Mouse (Mus musculus): ENCODE results near the gene Enox1. TPM values are rescaled to one million over a fixed set of nuclear protein-coding genes. Genes with fewer than 3 reads are reported as not detected.

The Enox1 gene
- polyA plus RNA-seq, 1 experiment, result not detected

GRCm38 (mm10) chr14:77662994-77663393 lies 506.4 kb downstream of the Enox1 start:
- H3K27me3 ChIP-seq (ENCODE audit: control insufficient read depth), result no peaks in the 10 kb centered on the region
- H3K4me3 ChIP-seq (replicated peaks), result no peak overlapping the region
- H3K36me3 ChIP-seq (ENCODE audit: control insufficient read depth), result no peaks in the 10 kb centered on the region
- H3K4me1 ChIP-seq (ENCODE audit: control insufficient read depth), result no peaks in the 10 kb centered on the region
- no peaks in the 10 kb centered on the region for H3K9me3 ChIP-seq (ENCODE audit: control insufficient read depth, low read length)
- no peak for TF ChIP-seq TAL1 (IDR thresholded peaks at IDR 0.05; ENCODE audit: low read length)
- no peak for TF ChIP-seq GATA1 (IDR thresholded peaks at IDR 0.05; ENCODE audit: low read length)

- no peaks in the 10 kb centered on the region for H3K4me1 ChIP-seq (ENCODE audit: control insufficient read depth)
- H3K36me3 ChIP-seq (ENCODE audit: control insufficient read depth), result no peaks in the 10 kb centered on the region
- TF ChIP-seq GATA1 (IDR thresholded peaks at IDR 0.05; ENCODE audit: low read length) (no peak), TAL1 (IDR thresholded peaks at IDR 0.05; ENCODE audit: low read length) (no peak)
- no peaks in the 10 kb centered on the region for H3K27me3 ChIP-seq (ENCODE audit: control insufficient read depth)
- no peak overlapping the region for H3K4me3 ChIP-seq (replicated peaks)
- no peaks in the 10 kb centered on the region for H3K9me3 ChIP-seq (ENCODE audit: control insufficient read depth, low read length)
Observed at GRCm38 (mm10) chr14:77668096-77668495, 511.5 kb downstream of the Enox1 start.

- no peaks in the 10 kb centered on the region for H3K9me3 ChIP-seq (ENCODE audit: control insufficient read depth, low read length)
- H3K36me3 ChIP-seq (ENCODE audit: control insufficient read depth), result no peaks in the 10 kb centered on the region
- H3K4me1 ChIP-seq (ENCODE audit: control insufficient read depth), result no peaks in the 10 kb centered on the region
Observed at GRCm38 (mm10) chr14:77669494-77669893, 512.9 kb downstream of the Enox1 start.

GRCm38 (mm10) chr14:77670945-77671344 lies 514.4 kb downstream of the Enox1 start:
- no peak overlapping the region for H3K4me3 ChIP-seq (replicated peaks)
- H3K4me1 ChIP-seq (ENCODE audit: control insufficient read depth), result no peaks in the 10 kb centered on the region
- H3K27me3 ChIP-seq (ENCODE audit: control insufficient read depth), result no peaks in the 10 kb centered on the region
- no peak for TF ChIP-seq GATA1 (IDR thresholded peaks at IDR 0.05; ENCODE audit: low read length)
- no peak for TF ChIP-seq TAL1 (IDR thresholded peaks at IDR 0.05; ENCODE audit: low read length)
- no peaks in the 10 kb centered on the region for H3K36me3 ChIP-seq (ENCODE audit: control insufficient read depth)
- no peaks in the 10 kb centered on the region for H3K9me3 ChIP-seq (ENCODE audit: control insufficient read depth, low read length)

More at GRCm38 (mm10) chr14:77669494-77669893, 512.9 kb downstream of the Enox1 start:
- no peak overlapping the region for H3K4me3 ChIP-seq (replicated peaks)
- TF ChIP-seq TAL1 (IDR thresholded peaks at IDR 0.05; ENCODE audit: low read length) (no peak), GATA1 (IDR thresholded peaks at IDR 0.05; ENCODE audit: low read length) (no peak)
- H3K27me3 ChIP-seq (ENCODE audit: control insufficient read depth), result no peaks in the 10 kb centered on the region

GRCm38 (mm10) chr14:77671961-77672360 lies 515.4 kb downstream of the Enox1 start:
- TF ChIP-seq GATA1 (IDR thresholded peaks at IDR 0.05; ENCODE audit: low read length) (no peak), TAL1 (IDR thresholded peaks at IDR 0.05; ENCODE audit: low read length) (no peak)
- Histone ChIP-seq H3K36me3 (ENCODE audit: control insufficient read depth) (no peaks in the 10 kb centered on the region), H3K27me3 (ENCODE audit: control insufficient read depth) (no peaks in the 10 kb centered on the region), H3K4me1 (ENCODE audit: control insufficient read depth) (no peaks in the 10 kb centered on the region), H3K9me3 (ENCODE audit: control insufficient read depth, low read length) (no peaks in the 10 kb centered on the region), H3K4me3 (replicated peaks) (no peak overlapping the region)

GRCm38 (mm10) chr14:77673138-77673537 lies 516.6 kb downstream of the Enox1 start:
- Histone ChIP-seq H3K4me1 (ENCODE audit: control insufficient read depth) (no peaks in the 10 kb centered on the region), H3K36me3 (ENCODE audit: control insufficient read depth) (no peaks in the 10 kb centered on the region), H3K9me3 (ENCODE audit: control insufficient read depth, low read length) (no peaks in the 10 kb centered on the region), H3K4me3 (replicated peaks) (no peak overlapping the region), H3K27me3 (ENCODE audit: control insufficient read depth) (no peaks in the 10 kb centered on the region)
- TF ChIP-seq GATA1 (IDR thresholded peaks at IDR 0.05; ENCODE audit: low read length), result no peak
- TF ChIP-seq TAL1 (IDR thresholded peaks at IDR 0.05; ENCODE audit: low read length), result no peak

GRCm38 (mm10) chr14:77677951-77678350 lies 521.4 kb downstream of the Enox1 start:
- Histone ChIP-seq H3K27me3 (ENCODE audit: control insufficient read depth) (no peaks in the 10 kb centered on the region), H3K36me3 (ENCODE audit: control insufficient read depth) (no peaks in the 10 kb centered on the region), H3K9me3 (ENCODE audit: control insufficient read depth, low read length) (peaks cover 7% of the 10 kb centered on the region; the same call in 1 of the 2 replicates), H3K4me3 (replicated peaks) (no peak overlapping the region), H3K4me1 (ENCODE audit: control insufficient read depth) (no peaks in the 10 kb centered on the region)
- TF ChIP-seq GATA1 (IDR thresholded peaks at IDR 0.05; ENCODE audit: low read length) (no peak), TAL1 (IDR thresholded peaks at IDR 0.05; ENCODE audit: low read length) (no peak)

GRCm38 (mm10) chr14:77679877-77680276 lies 523.3 kb downstream of the Enox1 start:
- H3K4me3 ChIP-seq (replicated peaks), result no peak overlapping the region
- TF ChIP-seq GATA1 (IDR thresholded peaks at IDR 0.05; ENCODE audit: low read length) (no peak), TAL1 (IDR thresholded peaks at IDR 0.05; ENCODE audit: low read length) (no peak)
- H3K4me1 ChIP-seq (ENCODE audit: control insufficient read depth), result no peaks in the 10 kb centered on the region
- no peaks in the 10 kb centered on the region for H3K27me3 ChIP-seq (ENCODE audit: control insufficient read depth)
- H3K9me3 ChIP-seq (ENCODE audit: control insufficient read depth, low read length), result peaks cover 8% of the 10 kb centered on the region; the same call in 1 of the 2 replicates
- no peaks in the 10 kb centered on the region for H3K36me3 ChIP-seq (ENCODE audit: control insufficient read depth)

GRCm38 (mm10) chr14:77682888-77683555 lies 526.5 kb downstream of the Enox1 start:
- peaks cover 8% of the 10 kb centered on the region; the same call in 1 of the 2 replicates for H3K9me3 ChIP-seq (ENCODE audit: control insufficient read depth, low read length)
- no peak for TF ChIP-seq GATA1 (IDR thresholded peaks at IDR 0.05; ENCODE audit: low read length)
- TF ChIP-seq TAL1 (IDR thresholded peaks at IDR 0.05; ENCODE audit: low read length), result no peak
- H3K4me3 ChIP-seq (replicated peaks), result no peak overlapping the region
- H3K36me3 ChIP-seq (ENCODE audit: control insufficient read depth), result no peaks in the 10 kb centered on the region
- H3K4me1 ChIP-seq (ENCODE audit: control insufficient read depth), result no peaks in the 10 kb centered on the region
- H3K27me3 ChIP-seq (ENCODE audit: control insufficient read depth), result no peaks in the 10 kb centered on the region
